Mouse (Mus musculus) thymus, adult 2 months (tissue): ENCODE measurements at regions not wholly inside any gene's neighbourhood (a gene's known extent, or its start where the extent isn't known, plus 50 kb on each side); places are given as distances from the start of the nearest gene placed in this dataset.
A peak's percentile ranks its signal among the peaks of the same experiment; 100 is the strongest.

Experiments
- DNase-seq: peaks from one replicate; pipeline ENCODE4 v3.0.0; 2021
- H3K27ac ChIP-seq: fragments of 200-500 bp; 2 replicates; pipeline ENCODE4 v1.5.1; 2012; ENCODE audit warnings: low read length, control low read depth; ENCODE audit not compliant: control insufficient read depth, insufficient read depth
- H3K27me3 ChIP-seq: fragments of 200-500 bp; 2 replicates; pipeline ENCODE4 v1.6.1; 2012; ENCODE audit warnings: mild to moderate bottlenecking, low read length, moderate library complexity, mixed read lengths; ENCODE audit not compliant: control insufficient read depth, insufficient read depth
- H3K36me3 ChIP-seq: fragments of 200-500 bp; 2 replicates; pipeline ENCODE4 v1.6.1; 2012; ENCODE audit warnings: mild to moderate bottlenecking, low read length, moderate library complexity; ENCODE audit not compliant: control insufficient read depth, insufficient read depth
- H3K4me1 ChIP-seq: fragments of 200-500 bp; replicated peaks from 2 replicates; pipeline ENCODE4 v1.6.1; 2012; ENCODE audit warnings: low read length; ENCODE audit not compliant: control insufficient read depth, insufficient read depth
- H3K4me3 ChIP-seq: fragments of 200-500 bp; 2 replicates; pipeline ENCODE4 v1.5.1; 2012; ENCODE audit warnings: mild to moderate bottlenecking, low read length, control low read depth, moderate library complexity; ENCODE audit not compliant: control insufficient read depth, insufficient read depth
- CTCF ChIP-seq: fragments of 200-500 bp; IDR thresholded peaks from 2 replicates; pipeline ENCODE4 v1.5.1; 2012; ENCODE audit warnings: mild to moderate bottlenecking, control low read depth, low read length, moderate library complexity, borderline replicate concordance; ENCODE audit not compliant: control insufficient read depth, poor library complexity, insufficient read depth; ENCODE audit errors: extremely low read depth
- POLR2A ChIP-seq: fragments of 200-500 bp; IDR thresholded peaks from 2 replicates; pipeline ENCODE4 v1.6.1; 2012; ENCODE audit warnings: mild to moderate bottlenecking, low read length, control low read depth, moderate library complexity; ENCODE audit not compliant: control insufficient read depth, poor library complexity, insufficient read depth; ENCODE audit errors: extremely low read depth
- WGBS: fragments of 180-500 bp; shearing (Covaris S2); methylation state at CpG from one replicate; pipeline ENCODE4 v1.1.7; 2018; 5-methylcytosine and 5-hydroxymethylcytosine counted together

- H3K27me3 ChIP-seq: no peaks in the 10 kb centered on the region
- H3K4me3 ChIP-seq: no peak overlapping the region
- no peak for DNase-seq
- H3K36me3 ChIP-seq: no peaks in the 10 kb centered on the region
- H3K27ac ChIP-seq: no peak overlapping the region
- no peak for TF ChIP-seq CTCF
- TF ChIP-seq POLR2A: no peak
- H3K4me1 ChIP-seq: no peaks in the 10 kb centered on the region
- 75% methylated on average over 2 of the region's 2 CpGs for WGBS
Measured at GRCm38 (mm10) chr9:40587421-40587820, 56.2 kb upstream of the Gramd1b start.

- H3K36me3 ChIP-seq: no peaks in the 10 kb centered on the region
- TF ChIP-seq CTCF (no peak), POLR2A (no peak)
- H3K27me3 ChIP-seq: no peaks in the 10 kb centered on the region
- no peak for DNase-seq
- WGBS: 74% methylated on average over 7 of the region's 7 CpGs
- no peaks in the 10 kb centered on the region for H3K4me1 ChIP-seq
- H3K27ac ChIP-seq: no peak overlapping the region
- no peak overlapping the region for H3K4me3 ChIP-seq
Measured at GRCm38 (mm10) chr9:40586581-40586980, 55.4 kb upstream of the Gramd1b start.

GRCm38 (mm10) chr9:40583554-40583953 lies 52.4 kb upstream of the Gramd1b start:
- Histone ChIP-seq H3K4me1 (no peaks in the 10 kb centered on the region), H3K36me3 (no peaks in the 10 kb centered on the region), H3K27ac (no peak overlapping the region), H3K27me3 (no peaks in the 10 kb centered on the region), H3K4me3 (no peak overlapping the region)
- 77% methylated on average over 11 of the region's 11 CpGs for WGBS
- peak; percentile 68; the same call in 1 of the 2 replicates for TF ChIP-seq CTCF
- TF ChIP-seq POLR2A: no peak
- DNase-seq: peak; percentile 57

GRCm38 (mm10) chr9:40581854-40582253 lies 50.7 kb upstream of the Gramd1b start:
- H3K4me1 ChIP-seq: no peaks in the 10 kb centered on the region
- no peak for DNase-seq
- 47% methylated on average over 2 of the region's 2 CpGs for WGBS
- H3K27ac ChIP-seq: no peak overlapping the region
- TF ChIP-seq POLR2A: no peak
- no peak for TF ChIP-seq CTCF
- H3K27me3 ChIP-seq: no peaks in the 10 kb centered on the region
- H3K36me3 ChIP-seq: no peaks in the 10 kb centered on the region
- no peak overlapping the region for H3K4me3 ChIP-seq
